ENCODE assay signal across 8 mouse cellular contexts in the genomic region with DNA sequence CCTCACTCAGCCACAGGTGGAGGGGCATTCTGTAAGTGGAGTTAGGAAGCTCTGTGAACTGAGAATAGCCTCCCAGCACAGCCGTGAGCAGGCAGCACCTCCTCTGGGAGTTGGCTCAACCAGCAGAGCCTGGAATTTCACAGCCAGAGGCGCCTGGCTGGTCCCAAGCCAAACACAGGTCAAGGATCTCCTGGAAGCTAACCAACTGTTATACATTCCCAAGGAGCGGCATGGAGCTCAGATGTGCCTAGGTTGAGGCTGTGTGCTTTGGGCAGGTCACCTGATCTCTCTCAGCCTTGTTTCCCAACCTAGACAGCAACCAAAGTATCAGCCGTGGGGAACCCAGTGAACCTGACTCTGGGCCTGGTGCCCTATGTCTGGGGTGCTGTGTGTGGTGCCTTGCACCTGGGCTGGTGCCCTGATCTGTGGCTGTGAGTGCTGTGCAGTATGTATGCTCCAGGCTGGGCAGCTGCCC. TPM values are rescaled to one million over a fixed set of nuclear protein-coding genes. Genes with fewer than 3 reads are reported as not detected.
DNase-seq lines count a peak whose midpoint lies in the region; ATAC-seq and TF ChIP-seq lines count a peak whose summit lies in the region.

No protein-coding gene starts in this region.

- H3K9ac ChIP-seq in limb, embryonic 14.5 days (ENCODE audit: low read depth, low read length, severe bottlenecking) = no peak overlapping the region

- peak overlapping the region; percentile 75 for H3K27ac ChIP-seq in brown adipose tissue, adult 24 weeks (replicated peaks; ENCODE audit: low read depth, low read length)
- H3K27ac ChIP-seq in limb, embryonic 14.5 days (replicated peaks; ENCODE audit: low read depth, low read length) = peak overlapping the region; percentile 61; the same call in 1 of the 2 replicates

- no peak for TF ChIP-seq POLR2A in limb, embryonic 14.5 days (IDR thresholded peaks at IDR 0.05; ENCODE audit: borderline replicate concordance, extremely low read depth, insufficient read depth, insufficient read length)

- intact Hi-C loops in heart, postnatal 10 days (cut with DNase I) = no loop called here

- no peaks in the 10 kb centered on the region for H3K36me3 ChIP-seq in limb, embryonic 14.5 days (ENCODE audit: control insufficient read depth, insufficient read depth, low read length)

- H3K27me3 ChIP-seq in limb, embryonic 14.5 days (ENCODE audit: control insufficient read depth, insufficient read depth, low read length) = peaks cover 19% of the 10 kb centered on the region; the same call in 1 of the 2 replicates

- 35% methylated on average over 4 of the region's 4 CpGs for WGBS in limb, embryonic 14.5 days

- peak; percentile 31 for ATAC-seq in limb, embryonic 14.5 days (ENCODE audit: low FRiP score, low read depth)

- H3K9me3 ChIP-seq in limb, embryonic 14.5 days (ENCODE audit: control insufficient read depth, low read length) = no peaks in the 10 kb centered on the region

- no peak overlapping the region for H3K4me3 ChIP-seq in brown adipose tissue, adult 24 weeks (ENCODE audit: insufficient read depth, low read depth, low read length)
- no peak overlapping the region for H3K4me3 ChIP-seq in limb, embryonic 14.5 days (replicated peaks; ENCODE audit: low read length)

- DNase-seq in gastrocnemius, adult 18-20 months (ENCODE audit: low spot score) = peak; percentile 87
- no peak for DNase-seq in gastrocnemius, postnatal 4 days (ENCODE audit: low spot score in 2 of 2)
- DNase-seq in heart, postnatal 10 days = peak; percentile 77 to 79
- peak; percentile 74 for DNase-seq in limb, embryonic 14.5 days (ENCODE audit: low spot score)
- no peak for DNase-seq in thymus, postnatal 10 days (ENCODE audit: low spot score in 2 of 2)
- DNase-seq in layer of hippocampus, postnatal 10 days (ENCODE audit: low spot score in 2 of 2) = no peak
- DNase-seq in frontal cortex, postnatal 36 days (ENCODE audit: low spot score in 2 of 2) = no peak

- H3K4me2 ChIP-seq in limb, embryonic 14.5 days (replicated peaks; ENCODE audit: low read depth, low read length, severe bottlenecking) = no peak overlapping the region

- peaks cover 31% of the 10 kb centered on the region for H3K4me1 ChIP-seq in brown adipose tissue, adult 24 weeks (ENCODE audit: control insufficient read depth, insufficient read depth, insufficient read length, low read length)
- H3K4me1 ChIP-seq in limb, embryonic 14.5 days (ENCODE audit: control insufficient read depth, insufficient read depth, low read length) = peaks cover 55% of the 10 kb centered on the region

RNA-seq across cellular contexts. Expression of gene Htra3, which starts 5.5 kb away (rescaled TPM):
- total RNA-seq in gastrocnemius, adult 18-20 months (2021) = 10 to 100 TPM; 28.4 to 34.8 TPM
- 100 to 1,000 TPM in 1 of 2 experiments, 10 to 100 TPM in 1; 97.0 to 102 TPM for total RNA-seq in gastrocnemius, postnatal 4 days (2021)
- 60.4 and 62.3 TPM in 2 replicates for polyA plus RNA-seq in brown adipose tissue, adult 24 weeks (2012; ENCODE audit: insufficient read depth, insufficient read length, missing spikeins)
- total RNA-seq in heart, postnatal 10 days (2021) = 10 to 100 TPM; 69.0 to 86.6 TPM
- 48.8 and 73.1 TPM in 2 replicates for polyA plus RNA-seq in limb, embryonic 14.5 days (2012; rRNA removed)
- 49.2 and 59.2 TPM in 2 replicates for polyA plus RNA-seq in limb, embryonic 14.5 days (2014; fragmentation: Nextera tagmentation; extraction: Ambion mirVana)
- total RNA-seq in layer of hippocampus, postnatal 10 days (2021) = 10 to 100 TPM; 15.4 to 18.2 TPM

Comparison
In these comparisons a context has a peak if more than half of its experiments do, and no peak if none do; other contexts are left out.
1. DNase-seq: peak in gastrocnemius, adult 18-20 months (single experiment), heart, postnatal 10 days (2 of 2) and limb, embryonic 14.5 days (single experiment); none in gastrocnemius, postnatal 4 days (0 of 2), thymus, postnatal 10 days (0 of 2), layer of hippocampus, postnatal 10 days (0 of 2) and frontal cortex, postnatal 36 days (0 of 2).